Mouse (Mus musculus) frontal cortex, postnatal 25 days (tissue): ENCODE results near the gene Fhad1.

Experiments used
- DNase-seq, 2 experiments: peaks; one replicate each; pipeline ENCODE4 v3.0.0; 2022; ENCODE audit warnings: low spot score in 2 of 2

Gene Fhad1

GRCm38 (mm10) chr4:141977346-141977745 is 37.5 kb downstream of the Fhad1 start:
- DNase-seq = no peak

- peak in 1 of 2 experiments; percentile 48 for DNase-seq
Measured at GRCm38 (mm10) chr4:141976163-141976562, 38.7 kb downstream of the Fhad1 start.

GRCm38 (mm10) chr4:141964575-141964974 is 50.3 kb downstream of the Fhad1 start:
- peak in 1 of 2 experiments; percentile 52 for DNase-seq

GRCm38 (mm10) chr4:141963907-141964306 is 51.0 kb downstream of the Fhad1 start:
- DNase-seq = no peak

- no peak for DNase-seq
Measured at GRCm38 (mm10) chr4:141962811-141963685, 51.8 kb downstream of the Fhad1 start.

- DNase-seq = no peak
Measured at GRCm38 (mm10) chr4:141960037-141960436, 54.8 kb downstream of the Fhad1 start.

GRCm38 (mm10) chr4:141959615-141960014 is 55.3 kb downstream of the Fhad1 start:
- DNase-seq = no peak

- no peak for DNase-seq
Measured at GRCm38 (mm10) chr4:141958614-141959375, 56.1 kb downstream of the Fhad1 start.

GRCm38 (mm10) chr4:141958188-141958587 is 56.7 kb downstream of the Fhad1 start:
- peak; percentile 76 to 81 for DNase-seq

- DNase-seq = no peak
Measured at GRCm38 (mm10) chr4:141957740-141958139, 57.1 kb downstream of the Fhad1 start.

- no peak for DNase-seq
Measured at GRCm38 (mm10) chr4:141956931-141957330, 58.0 kb downstream of the Fhad1 start.

- DNase-seq = no peak
Measured at GRCm38 (mm10) chr4:141954770-141955720, 59.8 kb downstream of the Fhad1 start.

- DNase-seq = no peak
Measured at GRCm38 (mm10) chr4:141953859-141954258, 61.0 kb downstream of the Fhad1 start.

GRCm38 (mm10) chr4:141953291-141953690 is 61.6 kb downstream of the Fhad1 start:
- no peak for DNase-seq

GRCm38 (mm10) chr4:141952824-141953223 is 62.1 kb downstream of the Fhad1 start:
- no peak for DNase-seq

GRCm38 (mm10) chr4:141952114-141952513 is 62.8 kb downstream of the Fhad1 start:
- no peak for DNase-seq

- no peak for DNase-seq
Measured at GRCm38 (mm10) chr4:141949436-141949835, 65.4 kb downstream of the Fhad1 start.

GRCm38 (mm10) chr4:141948822-141949221 is 66.1 kb downstream of the Fhad1 start:
- DNase-seq = no peak

- no peak for DNase-seq
Measured at GRCm38 (mm10) chr4:141942403-141942802, 72.5 kb downstream of the Fhad1 start.

- no peak for DNase-seq
Measured at GRCm38 (mm10) chr4:141941289-141941688, 73.6 kb downstream of the Fhad1 start.

GRCm38 (mm10) chr4:141938535-141938934 is 76.3 kb downstream of the Fhad1 start:
- no peak for DNase-seq
